Mouse (Mus musculus): ENCODE data around the gene Sox11.

- TF ChIP-seq GATA1 (IDR thresholded peaks at IDR 0.05; ENCODE audit: low read length) (no peak), TAL1 (IDR thresholded peaks at IDR 0.05; ENCODE audit: low read length) (no peak)
These were observed 8.8 kb downstream of the Sox11 start for GRCm38 (mm10) chr12:27333590-27333989.

Data from erythroblast, embryonic 14.5 days (primary cell).